Mouse (Mus musculus) ES-CJ7 (cell line): ENCODE measurements at regions not wholly inside any gene's neighbourhood (a gene's known extent, or its start where the extent isn't known, plus 50 kb on each side); places are given as distances from the start of the nearest gene placed in this dataset.
"Not testable (repeated sequence)": the region's sequence is repeated elsewhere in the genome, so short reads cannot be mapped to it uniquely, and the experiment has no call there.

Source experiments
- DNase-seq: peaks from one replicate; pipeline ENCODE4 v3.0.0; 2011; ENCODE audit warnings: low read depth, low spot score

GRCm38 (mm10) chr14:45806726-45807280 is 148.9 kb upstream of the Ddhd1 start:
- no peak for DNase-seq

- no peak for DNase-seq
Observed at GRCm38 (mm10) chr14:45807767-45808166, 149.8 kb upstream of the Ddhd1 start.

- no peak for DNase-seq
Observed at GRCm38 (mm10) chr14:45809491-45809890, 151.5 kb upstream of the Ddhd1 start.

GRCm38 (mm10) chr14:45810101-45810500 is 152.2 kb upstream of the Ddhd1 start:
- DNase-seq = no peak

DNA sequence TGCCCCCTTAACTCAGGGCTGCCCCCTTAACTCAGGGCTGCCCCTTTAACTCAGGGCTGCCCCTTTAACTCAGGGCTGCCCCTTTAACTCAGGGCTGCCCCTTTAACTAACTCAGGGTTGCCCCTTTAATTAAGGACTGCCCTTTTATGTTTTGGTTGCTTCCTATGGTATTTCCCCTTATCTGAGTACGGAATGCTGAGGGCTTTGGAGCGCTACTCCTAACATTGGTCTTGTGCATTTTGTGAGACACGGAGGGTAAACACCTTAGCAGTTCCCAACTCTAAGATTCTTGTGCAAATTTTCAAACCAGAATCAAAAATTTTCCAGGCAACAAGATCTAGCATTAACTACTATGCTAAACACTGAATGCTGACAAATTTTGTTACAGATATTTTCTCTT is 152.7 kb upstream of the Ddhd1 start:
- no peak for DNase-seq

DNA sequence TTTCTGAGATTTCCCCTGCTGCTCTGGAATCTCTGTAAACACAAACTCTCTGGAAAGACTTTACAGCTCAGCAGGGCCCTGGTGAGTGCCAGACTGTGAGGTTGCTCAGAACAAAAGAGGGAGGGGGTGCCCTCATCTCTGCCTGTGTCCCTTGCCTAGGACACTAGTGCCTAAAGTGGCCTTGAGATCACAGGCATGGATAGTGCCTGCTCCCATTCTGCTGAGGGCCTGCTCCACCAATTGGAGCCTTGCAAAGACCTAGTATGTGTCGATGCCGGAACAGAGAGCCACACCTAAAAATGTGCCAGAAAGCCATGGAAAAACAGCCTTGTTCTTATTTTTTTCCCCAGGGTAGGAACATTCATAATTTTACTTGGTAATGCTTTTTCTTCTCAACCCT is 157.7 kb upstream of the Ddhd1 start:
- no peak for DNase-seq

GRCm38 (mm10) chr14:45816611-45817010 is 158.7 kb upstream of the Ddhd1 start:
- DNase-seq = not testable (repeated sequence)

DNA sequence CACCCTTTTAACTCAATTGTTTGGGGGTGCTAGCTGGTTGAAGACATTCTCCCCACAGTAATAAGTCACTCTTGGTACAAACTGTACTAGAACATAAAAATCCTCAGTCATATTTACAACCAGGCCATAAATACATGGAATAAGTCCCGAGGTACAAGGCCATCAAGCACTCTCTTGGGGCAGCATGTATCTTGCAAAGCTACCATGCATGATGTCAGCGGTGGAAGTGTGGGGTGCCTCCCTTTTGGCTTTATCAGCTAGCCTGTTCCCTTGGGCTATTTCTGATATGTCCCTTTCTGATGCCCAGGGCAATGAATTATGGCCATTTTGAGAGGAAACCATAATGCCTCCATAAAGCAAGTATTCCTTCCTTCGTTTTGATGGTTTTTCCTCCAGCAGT is 159.8 kb upstream of the Ddhd1 start:
- DNase-seq = no peak

DNA sequence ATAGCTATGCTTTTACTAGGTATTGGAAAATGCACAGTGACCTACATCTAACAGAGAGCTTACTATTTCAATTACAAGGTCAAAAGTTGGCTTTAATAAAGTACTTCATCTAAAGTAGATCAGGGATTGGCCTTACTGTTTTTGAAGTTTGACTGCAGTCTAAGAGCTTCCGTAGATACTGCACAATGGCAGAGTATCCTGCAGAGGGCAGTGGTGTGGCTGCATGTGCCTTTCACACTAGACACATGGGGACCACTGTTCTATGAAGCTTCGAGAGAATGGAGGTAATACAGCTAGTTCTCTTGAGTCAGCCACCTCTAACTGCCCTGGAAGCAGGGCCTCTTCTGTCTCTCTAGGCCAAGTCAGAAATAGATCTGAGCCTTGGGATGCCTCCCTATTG is 166.7 kb upstream of the Ddhd1 start:
- DNase-seq = peak; percentile 19

DNA sequence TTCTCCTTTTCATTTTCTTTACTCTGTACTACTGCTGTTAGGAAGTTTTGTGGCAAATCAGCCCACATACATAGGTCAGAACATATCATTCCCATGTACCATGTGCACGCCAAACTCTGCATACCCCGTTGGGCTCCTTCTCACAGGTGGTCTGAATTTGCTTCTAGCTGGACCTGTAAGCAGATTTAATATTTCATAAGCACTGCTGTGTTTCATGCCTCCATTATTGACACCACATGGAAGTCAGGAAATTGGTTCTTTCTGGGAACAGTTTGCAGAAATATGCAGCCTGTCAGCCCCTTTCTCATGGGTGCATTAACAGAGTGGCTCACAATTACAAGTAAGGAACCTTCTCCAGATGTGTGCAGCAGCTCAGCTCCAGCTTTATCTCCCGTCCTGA is 168.1 kb upstream of the Ddhd1 start:
- no peak for DNase-seq

DNA sequence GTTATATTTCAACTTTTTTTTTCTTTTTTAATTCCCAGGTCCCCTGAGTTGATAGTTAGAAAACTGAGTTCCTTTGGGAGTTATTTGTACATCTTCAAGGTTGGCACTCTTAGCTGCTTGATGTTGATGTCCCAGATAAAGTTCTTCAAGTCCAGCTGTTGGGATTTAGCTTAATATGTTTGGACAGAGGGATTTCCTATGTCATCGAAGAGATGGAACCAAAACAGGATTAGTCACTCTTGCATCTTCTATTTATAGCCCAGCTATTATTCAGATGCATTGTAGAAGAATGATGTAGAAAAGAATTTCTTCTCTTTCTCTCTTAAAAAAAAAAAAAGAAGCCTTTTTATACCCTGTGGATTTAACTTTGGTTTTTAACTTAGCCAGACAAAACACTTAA is 169.2 kb upstream of the Ddhd1 start:
- no peak for DNase-seq

GRCm38 (mm10) chr14:45830457-45830856 is 172.5 kb upstream of the Ddhd1 start:
- no peak for DNase-seq

- DNase-seq = peak; percentile 4
Observed at GRCm38 (mm10) chr14:45837039-45837438, 179.1 kb upstream of the Ddhd1 start.

DNA sequence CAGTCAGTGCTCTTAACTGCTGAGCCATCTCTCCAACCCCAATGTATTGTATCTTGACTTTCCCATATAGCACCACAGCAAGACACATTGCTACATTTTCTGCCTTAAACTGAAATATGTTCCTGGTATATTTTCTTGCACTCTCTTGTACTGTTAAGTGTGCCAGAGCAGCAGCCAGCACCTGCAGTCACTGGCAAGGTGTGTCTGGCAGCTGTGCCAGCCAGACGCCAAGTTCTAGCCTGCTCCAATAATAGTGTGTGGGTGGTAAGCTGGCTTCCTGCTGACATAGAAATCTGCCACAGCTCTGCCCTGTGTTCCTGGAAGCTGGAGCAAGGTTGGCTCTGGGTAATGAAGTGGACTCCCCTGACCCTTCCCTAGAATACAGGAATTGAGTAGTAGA is 185.9 kb upstream of the Ddhd1 start:
- DNase-seq = no peak

GRCm38 (mm10) chr14:45850588-45850987 is 192.6 kb upstream of the Ddhd1 start:
- no peak for DNase-seq

GRCm38 (mm10) chr14:45878428-45878827 is 220.5 kb upstream of the Ddhd1 start:
- peak; percentile 52 for DNase-seq

GRCm38 (mm10) chr14:45920783-45921182 is 262.8 kb upstream of the Ddhd1 start:
- no peak for DNase-seq

GRCm38 (mm10) chr14:45943581-45943980 is 285.6 kb upstream of the Ddhd1 start:
- DNase-seq = no peak

DNA sequence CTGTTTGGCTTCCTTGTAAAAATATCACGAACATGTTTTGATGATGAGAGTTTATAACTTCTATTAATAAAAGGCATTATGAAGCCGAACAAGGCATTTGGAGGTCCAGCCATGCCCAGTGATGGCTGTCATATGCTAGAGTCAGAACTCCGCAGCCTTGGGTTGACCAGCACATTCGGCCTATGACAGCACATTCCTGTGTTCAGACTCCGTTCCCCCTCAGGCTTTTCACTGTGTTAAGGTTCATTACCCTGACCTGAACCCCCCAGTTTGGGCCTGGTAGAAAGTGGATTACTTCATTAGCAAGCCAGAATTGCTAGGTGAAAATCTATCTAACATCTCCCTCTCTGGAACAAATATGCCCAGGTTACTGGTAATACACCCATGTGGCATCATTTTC is 286.2 kb upstream of the Ddhd1 start:
- no peak for DNase-seq

- DNase-seq = no peak
Observed at GRCm38 (mm10) chr14:45944506-45944905, 286.6 kb upstream of the Ddhd1 start.

- no peak for DNase-seq
Observed at GRCm38 (mm10) chr14:45956624-45957023, 298.7 kb upstream of the Ddhd1 start.

- no peak for DNase-seq
Observed at GRCm38 (mm10) chr14:45962474-45962873, 304.5 kb upstream of the Ddhd1 start.

- no peak for DNase-seq
Observed at GRCm38 (mm10) chr14:45964043-45964442, 306.1 kb upstream of the Ddhd1 start.

- no peak for DNase-seq
Observed at GRCm38 (mm10) chr14:45983206-45983857, 325.4 kb upstream of the Ddhd1 start.
